Mouse (Mus musculus) megakaryocyte, embryonic 14.5 days (primary cell): Measurements from ENCODE around the gene Dennd6a.

ENCODE experiments used
- FLI1 ChIP-seq: IDR thresholded peaks from 2 replicates; pipeline ENCODE4 v1.6.1; 2012; ENCODE audit warnings: low read length, inconsistent platforms, mixed read lengths
- GATA1 ChIP-seq: IDR thresholded peaks from 3 replicates; pipeline ENCODE4 v1.6.1; 2012; ENCODE audit warnings: mixed read lengths, low read length, inconsistent platforms, borderline replicate concordance

GRCm38 (mm10) chr14:26668371-26669291 lies 95.0 kb downstream of the Dennd6a start:
- TF ChIP-seq GATA1 (no peak), FLI1 (no peak)
